Mouse (Mus musculus) retina, postnatal 7 days (tissue): Measurements from ENCODE around the gene Sstr2.

Experiments used
- DNase-seq: peaks from one replicate; pipeline ENCODE4 v3.0.0-alpha.2; 2012; ENCODE audit warnings: low read depth, low spot score

The Sstr2 gene

DNA sequence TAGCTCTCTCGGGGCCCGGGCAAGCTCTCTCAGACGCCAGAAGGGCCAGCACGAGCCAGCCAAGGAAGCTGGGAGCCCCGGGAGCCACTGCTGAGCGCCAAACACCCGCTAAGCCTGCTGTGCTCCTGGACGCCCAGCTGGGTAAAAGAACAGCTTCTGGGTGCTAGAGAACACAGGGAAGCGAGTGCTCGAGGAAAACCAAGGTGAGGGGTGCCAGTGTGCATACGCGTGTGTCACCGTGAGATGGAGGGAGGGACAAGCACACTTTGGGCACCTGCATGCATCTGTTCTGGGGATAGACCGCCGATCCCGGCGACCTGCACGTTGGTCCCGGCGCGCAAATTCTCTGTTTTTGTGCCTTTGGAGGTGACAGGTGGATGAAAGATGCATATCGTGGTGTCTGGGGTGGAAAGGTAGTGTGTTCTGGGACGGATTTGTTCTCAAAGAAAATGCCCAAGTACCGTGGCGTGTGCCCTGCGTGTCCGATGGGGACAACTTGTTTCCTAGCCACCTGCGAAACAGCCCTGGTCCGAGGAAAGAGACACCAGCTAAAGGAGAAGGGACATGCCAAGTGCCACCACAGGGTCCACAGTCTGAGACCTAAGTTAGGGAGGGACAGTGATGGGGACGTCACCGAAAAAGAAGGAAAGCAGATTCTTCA, 408 bp downstream of the Sstr2 start:
- no peak for DNase-seq

DNA sequence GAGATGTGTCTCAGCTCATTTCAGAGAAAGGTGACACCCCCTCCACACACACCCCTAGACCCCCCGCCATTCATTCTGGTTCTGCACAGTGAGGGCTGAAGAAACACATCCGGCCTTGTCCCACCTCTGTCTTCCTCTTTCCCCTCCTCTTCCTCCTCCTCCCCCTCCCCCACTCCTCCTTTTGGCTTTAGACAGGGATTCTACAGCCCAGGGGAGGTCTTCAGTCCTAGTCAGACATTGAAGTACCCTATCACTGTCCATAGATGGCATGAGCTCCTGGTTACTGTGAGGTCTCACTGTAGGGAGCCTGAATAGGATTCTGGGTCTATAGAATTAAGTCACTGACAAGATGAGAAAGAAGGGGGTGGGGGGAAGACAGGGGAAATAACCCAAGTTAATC, 1.9 kb downstream of the Sstr2 start:
- no peak for DNase-seq

DNA sequence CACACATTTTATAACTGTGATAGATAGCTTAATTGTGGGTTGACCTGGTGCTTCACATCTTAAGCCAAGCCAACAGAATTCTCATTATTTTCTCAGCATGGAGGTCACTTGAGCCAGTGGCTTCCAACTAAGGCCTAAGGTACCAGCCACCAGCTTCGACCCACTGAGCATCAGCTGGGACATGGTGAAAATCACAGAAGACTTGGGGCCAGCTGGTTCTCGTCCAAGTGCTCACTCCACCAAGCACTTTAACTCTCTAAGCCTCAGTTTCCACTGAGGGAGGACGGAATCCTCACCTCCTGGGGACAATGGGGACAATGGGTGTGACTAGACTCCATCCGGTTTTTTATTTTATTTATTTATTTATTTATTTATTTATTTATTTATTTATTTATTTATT, 2.9 kb downstream of the Sstr2 start:
- DNase-seq: no peak

DNA sequence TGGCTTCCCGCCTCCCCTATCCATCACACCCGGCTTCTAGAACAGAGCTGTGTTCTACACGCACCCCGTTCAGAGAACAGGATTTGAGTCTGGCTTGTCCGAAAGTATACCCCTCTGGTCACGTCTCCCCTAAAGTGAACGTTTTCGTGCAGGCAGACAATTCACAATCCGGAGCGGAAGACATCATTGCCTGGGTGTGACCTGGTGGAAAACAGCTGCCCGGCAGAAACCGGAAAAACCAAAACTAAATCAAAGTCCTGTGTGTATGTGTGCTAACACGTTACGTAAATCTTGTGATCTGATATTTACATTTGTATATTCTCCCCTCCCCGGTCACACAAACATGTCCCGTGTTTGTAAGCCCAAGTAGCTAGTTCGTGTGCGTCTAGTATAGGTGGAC, 6.3 kb downstream of the Sstr2 start:
- DNase-seq: no peak

DNA sequence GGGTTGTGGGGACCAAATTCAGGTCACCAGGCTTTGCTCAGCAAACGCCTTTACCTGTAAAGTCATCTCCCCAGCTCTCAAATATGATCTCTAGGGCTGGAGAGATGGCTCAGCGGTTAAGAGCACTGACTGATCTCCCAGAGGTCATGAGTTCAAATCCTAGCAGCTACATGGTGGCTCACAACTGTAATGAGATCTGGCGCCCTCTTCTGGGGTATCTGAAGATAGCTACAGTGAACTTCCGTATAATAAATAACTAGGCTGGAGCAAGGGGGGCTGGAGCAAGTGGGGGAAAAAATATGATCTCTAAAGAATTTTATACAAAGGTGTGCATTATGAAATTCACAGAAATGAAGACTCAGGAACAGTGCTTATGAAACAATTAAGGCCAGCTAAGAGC, 8.6 kb downstream of the Sstr2 start:
- no peak for DNase-seq

DNA sequence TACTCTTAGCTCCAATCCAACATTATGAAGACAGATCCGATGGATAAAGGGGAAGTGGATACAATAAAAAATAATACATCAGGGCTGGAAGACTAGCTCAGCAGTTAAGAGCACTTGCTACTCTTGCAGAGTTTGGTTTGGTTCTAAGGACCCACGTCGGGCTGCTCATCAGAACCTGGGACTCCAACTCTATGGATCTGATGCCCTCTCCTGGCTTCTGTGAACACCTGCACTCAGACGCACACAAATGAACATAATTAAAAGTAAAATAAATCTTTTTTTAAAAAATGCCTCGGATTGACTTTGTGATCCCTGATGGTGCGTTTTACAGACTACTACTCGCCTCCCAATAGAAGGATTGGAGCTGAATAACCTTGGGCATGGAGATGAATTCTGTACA, 11.5 kb downstream of the Sstr2 start:
- DNase-seq: no peak

DNA sequence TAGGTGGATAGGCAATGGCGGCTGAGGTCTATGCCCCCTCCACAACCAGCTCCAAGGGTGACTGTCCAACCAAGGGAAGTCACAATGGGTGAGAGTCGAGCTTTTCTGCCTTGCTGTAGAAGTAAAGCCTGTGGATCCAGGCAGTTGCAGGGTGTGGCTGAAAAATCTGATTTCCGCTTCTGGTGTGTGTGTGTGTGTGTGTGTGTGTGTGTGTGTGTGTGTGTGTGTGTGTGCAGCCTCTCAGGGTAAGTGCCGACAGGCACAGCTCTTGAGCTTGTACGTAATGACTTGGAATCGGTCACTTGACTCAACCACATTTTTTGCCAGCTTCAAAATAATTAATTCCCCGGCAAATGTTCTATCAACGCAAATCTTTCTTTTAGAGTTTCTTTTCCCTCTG, 12.2 kb downstream of the Sstr2 start:
- DNase-seq: no peak

DNA sequence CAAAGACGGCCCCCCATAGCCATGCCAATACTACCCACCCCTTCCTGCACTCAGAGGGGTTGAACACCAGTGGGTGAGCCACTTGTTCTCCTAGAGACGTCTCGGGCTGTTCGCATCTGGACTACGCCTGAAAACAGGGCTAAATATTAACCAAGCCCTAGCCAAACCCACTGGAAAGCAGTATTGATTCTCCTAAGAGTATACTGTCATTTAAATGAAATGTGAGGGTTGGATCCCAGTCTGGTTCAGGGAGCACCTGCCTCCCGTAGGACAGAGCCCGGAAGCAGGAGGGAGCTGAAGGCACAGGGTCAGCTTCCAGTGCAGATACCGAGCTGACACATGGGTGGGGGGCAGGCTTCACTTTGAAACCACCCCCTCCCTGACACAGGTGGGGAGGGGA, 12.7 kb downstream of the Sstr2 start:
- no peak for DNase-seq

DNA sequence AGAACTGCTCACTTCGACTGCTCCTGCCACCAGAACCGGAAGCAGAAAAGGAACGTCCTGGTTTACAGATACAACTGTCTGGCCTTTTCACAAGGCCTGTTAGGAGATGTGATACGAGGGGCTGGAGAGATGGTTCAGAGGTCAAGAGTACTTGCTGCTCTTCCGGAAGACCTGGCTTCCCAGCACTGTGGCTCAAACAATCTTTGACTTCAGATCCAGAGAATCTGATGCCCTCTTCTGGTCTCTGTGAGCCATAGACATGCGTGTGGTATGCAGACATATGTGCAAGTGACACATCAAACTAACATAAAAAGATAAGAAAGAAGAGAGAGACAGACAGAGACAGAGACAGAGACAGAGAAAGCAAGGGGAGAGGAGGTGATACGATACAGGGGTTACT, 13.2 kb downstream of the Sstr2 start:
- no peak for DNase-seq

DNA sequence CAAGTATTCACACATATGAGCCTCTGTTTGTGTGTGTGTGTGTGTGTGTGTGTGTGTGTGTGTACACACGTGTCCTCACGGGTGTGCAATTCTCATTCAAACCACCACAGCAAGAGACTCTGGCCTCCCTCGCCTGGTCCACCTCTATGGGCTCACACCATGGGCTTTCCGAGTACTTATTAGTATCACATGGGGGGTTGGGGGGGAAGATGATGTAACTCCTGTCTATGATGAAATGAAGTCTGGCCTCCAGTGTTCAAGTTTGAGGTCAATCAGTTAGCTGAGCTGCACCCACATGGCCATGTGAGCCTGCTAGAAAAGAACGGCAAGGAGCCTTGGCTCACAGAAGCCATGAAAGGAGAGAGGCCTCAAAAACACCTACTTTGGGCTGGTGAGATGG, 14.3 kb downstream of the Sstr2 start:
- DNase-seq: no peak

DNA sequence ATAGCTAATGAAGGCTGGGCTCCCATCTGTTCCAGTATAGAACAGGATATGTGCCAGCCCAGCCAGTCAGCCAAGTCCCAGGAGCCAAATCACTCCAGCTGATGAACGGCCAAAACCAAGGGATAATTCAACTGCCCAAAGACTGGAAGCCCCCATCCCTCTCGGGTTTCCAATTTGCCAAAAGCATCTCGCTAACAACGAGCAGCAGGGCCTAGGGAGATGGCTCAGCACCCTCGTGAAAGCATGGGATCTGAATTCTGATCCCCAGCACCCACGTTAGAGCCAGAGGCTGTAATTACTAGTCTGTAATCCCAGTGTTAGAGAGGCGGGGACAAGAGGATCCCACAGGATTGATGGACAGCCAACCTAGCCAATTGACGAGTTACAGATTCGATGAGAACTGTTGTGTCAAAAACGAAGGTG, 15.6 kb downstream of the Sstr2 start:
- no peak for DNase-seq

DNA sequence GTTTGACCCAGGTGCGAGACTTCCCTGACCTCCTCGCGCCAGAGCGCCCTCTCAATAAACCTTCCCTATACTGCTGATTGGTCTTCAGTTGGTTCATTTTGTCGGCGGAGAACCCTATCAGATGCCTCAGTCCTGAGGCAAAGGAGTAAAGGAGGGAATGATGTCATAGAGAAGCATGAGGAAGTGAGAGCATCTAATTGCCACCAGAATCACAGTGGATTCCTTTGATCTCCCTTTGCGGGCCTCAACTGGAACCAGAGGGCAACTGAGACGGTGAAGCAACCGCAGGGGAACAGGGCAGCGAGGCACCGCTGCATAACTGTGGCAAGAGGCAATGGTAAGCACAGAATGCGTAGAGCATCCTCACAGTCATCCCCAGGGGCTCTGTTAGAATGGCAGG, 19.5 kb downstream of the Sstr2 start:
- no peak for DNase-seq

DNA sequence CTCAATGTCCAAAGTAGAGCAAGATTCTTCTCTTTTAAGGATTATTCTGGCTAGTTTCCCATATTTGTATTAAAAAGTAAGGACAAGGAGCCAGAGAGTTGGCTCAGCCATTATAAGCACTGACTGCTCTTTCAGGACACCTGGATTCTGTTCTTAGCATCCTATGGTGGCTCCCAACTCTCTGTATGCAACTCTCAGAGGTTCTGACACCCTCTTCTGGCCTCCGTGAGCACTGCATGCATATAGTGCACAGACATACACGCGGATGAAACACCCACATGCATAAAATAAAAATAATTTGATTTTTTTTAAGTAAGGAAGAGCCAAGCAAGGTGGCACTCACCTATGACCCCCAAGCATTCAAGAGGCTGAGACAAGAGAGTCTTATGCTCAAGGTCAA, 26.0 kb downstream of the Sstr2 start:
- no peak for DNase-seq

DNA sequence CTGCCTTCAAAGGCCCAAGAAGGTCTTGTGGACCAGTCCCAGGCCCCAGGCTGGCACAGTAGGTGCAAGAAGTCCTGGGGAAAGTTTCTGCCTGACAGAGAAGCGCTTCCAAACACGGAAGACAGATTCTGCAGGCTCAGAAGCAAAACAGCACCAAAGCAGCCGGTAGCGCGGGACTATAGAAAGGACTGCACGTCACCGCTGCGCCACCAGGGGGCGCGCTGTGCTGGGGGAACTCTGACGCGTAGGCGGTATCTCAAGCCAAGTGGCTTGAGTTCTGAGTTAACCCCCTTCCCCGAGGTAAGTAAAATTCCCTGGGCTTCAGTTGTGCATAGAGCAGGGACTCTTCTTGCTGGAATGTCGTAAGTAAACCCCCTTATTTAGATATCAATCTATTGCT, 29.0 kb downstream of the Sstr2 start:
- DNase-seq: peak; percentile 67

DNA sequence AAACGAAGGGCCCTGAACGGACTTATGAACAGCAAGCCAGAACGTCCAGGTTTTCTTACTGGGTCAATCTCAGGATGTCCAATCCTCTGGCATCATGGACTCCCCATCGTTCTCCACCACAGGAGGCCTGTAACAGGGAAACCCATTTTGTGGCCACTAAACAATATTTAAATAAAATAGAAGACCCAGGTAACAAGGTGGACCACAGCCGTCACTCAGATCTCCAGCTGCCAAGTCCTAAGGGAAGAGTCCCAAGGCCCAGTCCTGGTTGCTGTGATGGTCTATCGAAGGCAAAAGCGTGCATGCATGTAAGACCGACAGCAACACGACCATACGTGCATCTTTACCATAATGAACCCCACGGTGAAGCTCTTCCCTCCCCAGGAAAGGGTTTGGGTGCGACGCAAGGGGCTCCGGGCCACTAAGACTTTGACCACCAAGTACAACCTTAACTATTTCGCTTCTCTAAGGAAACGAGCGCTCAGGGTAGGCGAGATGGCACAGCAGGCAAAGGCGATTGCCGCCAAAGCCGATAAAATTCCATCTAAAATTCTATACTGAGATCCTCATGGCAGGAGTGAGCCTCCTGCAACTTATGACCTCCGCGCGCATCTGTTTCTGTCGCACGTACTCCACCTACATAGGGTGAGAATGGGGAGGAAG, 29.7 kb downstream of the Sstr2 start, which contains the start of gene Cog1:
Gene Cog1 (plus strand): TSS at position 480 of the 663 bp plus-strand sequence.
- no peak for DNase-seq

DNA sequence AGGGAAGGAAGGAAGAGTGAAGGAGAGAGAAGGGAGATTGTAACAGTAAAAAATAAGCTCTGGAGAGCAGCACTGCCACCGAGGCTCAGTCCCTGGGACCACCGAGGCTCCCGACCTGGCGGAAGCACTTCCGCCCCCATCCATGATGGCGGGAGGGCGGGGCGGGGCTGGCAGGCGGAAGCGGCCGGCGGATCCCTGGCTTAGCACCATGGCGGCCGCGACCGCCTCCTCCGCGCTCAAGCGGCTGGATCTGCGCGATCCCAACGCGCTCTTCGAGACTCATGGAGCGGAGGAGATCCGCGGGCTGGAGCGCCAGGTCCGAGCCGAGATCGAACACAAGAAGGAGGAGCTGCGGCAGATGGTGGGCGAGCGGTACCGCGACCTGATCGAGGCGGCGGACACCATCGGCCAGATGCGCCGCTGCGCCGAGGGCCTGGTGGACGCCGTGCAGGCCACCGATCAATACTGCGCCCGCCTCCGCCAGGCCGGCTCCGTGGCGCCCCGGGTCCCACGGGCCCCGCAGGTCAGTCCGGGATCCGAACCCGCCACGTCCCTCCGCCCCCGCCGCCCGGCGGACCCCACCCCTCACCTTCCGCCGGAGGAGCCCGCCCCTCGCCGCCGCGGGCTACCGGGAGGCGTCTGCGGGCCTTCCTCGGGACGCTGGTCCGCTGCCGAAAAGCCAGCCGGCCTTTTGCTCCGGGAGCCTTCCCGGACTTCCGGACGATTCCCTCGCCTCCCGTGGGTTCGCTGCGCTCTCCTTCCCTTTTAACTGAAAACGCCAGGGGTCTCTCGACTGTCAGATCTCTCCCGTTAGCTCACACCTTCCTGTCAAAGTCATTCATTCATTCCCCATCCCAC, 30.4 kb downstream of the Sstr2 start, which contains the start of gene Slc39a11:
Gene Slc39a11 (minus strand): TSS at position 727 of the 858 bp plus-strand sequence.
- DNase-seq: peak; percentile 64

DNA sequence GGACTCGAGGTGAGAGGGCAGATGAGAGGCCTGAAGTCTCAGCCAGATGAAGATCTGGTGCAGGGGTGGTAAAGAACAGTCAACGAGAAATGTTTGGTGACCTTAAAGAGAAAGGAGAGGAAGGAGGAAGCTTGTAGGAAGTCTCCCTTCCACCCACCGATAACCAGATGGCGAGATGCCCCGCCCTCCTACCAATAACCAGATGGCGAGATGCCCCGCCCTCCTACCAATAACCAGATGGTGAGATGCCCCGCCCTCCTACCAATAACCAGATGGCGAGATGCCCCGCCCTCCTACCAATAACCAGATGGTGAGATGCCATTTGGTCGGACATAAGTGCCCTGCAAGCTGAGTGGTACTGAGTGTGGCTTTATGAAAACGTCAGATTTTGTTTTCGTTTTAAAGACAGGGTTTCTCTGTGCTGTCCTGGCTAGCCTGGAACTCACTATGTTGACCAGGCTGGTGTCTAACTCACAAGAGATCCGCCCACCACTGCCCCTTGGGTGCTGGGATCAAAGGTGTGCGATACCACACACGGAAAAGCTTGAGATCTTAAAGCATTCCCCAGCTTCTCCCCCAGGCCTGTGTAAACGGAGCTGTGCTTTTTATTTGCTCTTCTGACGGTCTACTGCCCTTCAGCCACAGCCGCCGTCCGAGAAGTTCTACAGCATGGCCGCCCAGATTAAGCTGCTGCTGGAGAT, 32.2 kb downstream of the Sstr2 start:
- no peak for DNase-seq

DNA sequence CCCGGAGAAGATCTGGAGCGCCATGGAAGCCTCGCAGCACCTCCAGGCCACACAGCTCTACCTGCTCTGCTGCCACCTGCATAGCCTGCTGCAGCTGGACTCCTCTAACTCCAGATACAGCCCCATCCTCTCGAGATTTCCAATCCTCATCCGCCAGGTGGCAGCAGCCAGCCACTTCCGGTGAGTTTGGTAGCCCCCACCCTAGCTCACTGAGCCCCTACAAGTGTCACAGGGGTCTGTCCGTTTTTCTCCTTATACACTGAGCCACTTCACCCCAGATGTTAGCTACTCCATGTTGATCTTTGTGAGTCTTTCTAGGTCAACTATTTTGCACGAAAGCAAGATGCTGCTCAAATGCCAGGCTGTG, 32.7 kb downstream of the Sstr2 start:
- DNase-seq: peak; percentile 65

DNA sequence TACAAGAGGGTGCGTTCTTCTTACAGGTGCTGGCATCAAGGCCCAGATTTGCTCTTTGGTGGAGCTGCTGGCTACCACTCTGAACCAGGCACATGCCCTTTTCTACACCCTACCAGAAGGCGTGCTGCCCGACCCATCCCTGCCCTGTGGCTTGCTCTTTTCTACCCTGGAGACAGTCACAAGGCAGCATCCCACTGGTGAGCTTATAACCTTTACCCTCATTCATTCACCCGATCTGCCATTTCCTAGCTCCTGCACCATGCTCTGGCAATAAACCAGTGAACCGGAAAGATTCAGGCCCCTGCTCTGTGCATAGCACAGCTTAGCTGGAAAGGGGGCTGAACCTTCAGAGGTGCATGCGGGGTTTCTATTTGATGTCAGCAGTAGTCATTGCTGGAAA, 33.4 kb downstream of the Sstr2 start:
- no peak for DNase-seq

DNA sequence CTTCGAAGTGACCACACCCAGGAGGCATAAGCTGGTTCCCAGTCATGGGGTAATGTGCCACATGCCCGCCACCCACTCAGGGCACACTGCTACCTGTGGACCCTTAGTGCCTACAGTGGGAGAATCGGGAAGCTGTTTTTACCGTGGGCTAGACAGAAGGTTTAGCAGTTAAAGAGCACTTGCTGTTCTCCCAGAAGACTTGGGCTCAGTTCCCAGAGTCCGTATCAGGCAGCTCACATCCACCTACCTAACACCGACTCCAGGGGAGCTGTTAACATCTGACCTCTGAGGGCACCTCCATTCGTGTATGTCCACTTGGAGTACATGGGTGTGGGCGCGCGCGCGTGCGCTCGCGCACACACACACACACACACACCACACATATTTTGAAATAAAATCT, 35.0 kb downstream of the Sstr2 start:
- DNase-seq: no peak

DNA sequence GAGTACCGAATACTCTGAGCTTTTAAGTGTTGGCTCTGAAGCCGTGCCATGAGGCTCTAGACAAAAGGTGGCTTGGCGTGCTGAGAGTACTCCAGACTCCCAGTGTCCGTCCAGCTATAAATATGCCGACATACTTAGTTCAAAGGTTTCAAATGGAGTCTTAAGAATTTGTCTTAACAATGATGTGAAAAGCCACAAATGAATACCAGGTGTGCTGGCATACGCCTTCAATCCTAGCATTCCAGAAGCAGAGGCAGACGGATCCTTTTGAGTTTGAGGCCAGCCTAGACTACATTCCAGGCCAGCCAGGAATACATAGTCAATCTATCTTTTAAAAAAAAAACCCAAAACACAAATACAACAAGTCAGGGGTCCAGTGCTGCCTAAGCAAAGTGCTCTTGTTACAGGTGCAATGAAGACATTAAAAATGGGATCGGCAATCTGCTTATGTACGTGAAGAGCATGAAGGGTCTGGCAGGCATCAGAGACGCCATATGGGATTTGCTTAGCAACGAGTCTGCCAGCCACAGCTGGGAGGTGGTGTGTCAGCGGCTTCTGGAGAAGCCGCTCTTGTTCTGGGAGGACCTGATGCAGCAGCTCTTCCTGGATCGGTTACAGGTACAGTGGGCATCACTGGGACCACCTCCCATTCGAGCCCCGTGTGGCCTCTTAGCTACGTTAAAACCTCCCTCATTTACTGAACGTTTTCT, 35.6 kb downstream of the Sstr2 start:
- no peak for DNase-seq
